In genomic region chr1:54039062-54039461, GRCm38 (mm10) we compare ENCODE assay signal across 9 mouse cellular contexts.
A peak's percentile ranks its signal among the peaks of the same experiment; 100 is the strongest.
DNase-seq lines count a peak whose midpoint lies in the region; ATAC-seq and TF ChIP-seq lines count a peak whose summit lies in the region.
"Had no signal": no experiment of that assay in that cellular context is flagged by ENCODE, and none has a peak within 500 bp of the region (broad histone marks: within the 10 kb centered on the region; RNA-seq: fewer than 3 reads in every experiment).

No protein-coding gene starts in this region.

- ATAC-seq in midbrain, postnatal 0 days (ENCODE audit: low FRiP score) = no peak

- no peaks in the 10 kb centered on the region for H3K4me1 ChIP-seq in midbrain, postnatal 0 days (ENCODE audit: insufficient read depth, low read length)
- H3K4me1 ChIP-seq: lung, embryonic 15.5 days had no signal

- no peak overlapping the region for H3K4me2 ChIP-seq in midbrain, postnatal 0 days (ENCODE audit: low read depth, low read length, poor library complexity, severe bottlenecking)
- H3K4me2 ChIP-seq: lung, embryonic 15.5 days had no signal

- no peak overlapping the region for H3K9ac ChIP-seq in midbrain, postnatal 0 days (replicated peaks; ENCODE audit: low read length, poor library complexity, severe bottlenecking)
- H3K9ac ChIP-seq: lung, embryonic 15.5 days had no signal

- H3K27ac ChIP-seq in midbrain, postnatal 0 days (ENCODE audit: low read depth, low read length) = no peak overlapping the region
- H3K27ac ChIP-seq: lung, embryonic 15.5 days had no signal

- no peaks in the 10 kb centered on the region for H3K9me3 ChIP-seq in midbrain, postnatal 0 days (ENCODE audit: low read length)
- H3K9me3 ChIP-seq: lung, embryonic 15.5 days had no signal

- WGBS in midbrain, postnatal 0 days = 49% methylated on average over 2 of the region's 2 CpGs

- peak; percentile 24 for DNase-seq in gastrocnemius, adult 18-20 months (ENCODE audit: low spot score)
- no peak for DNase-seq in gastrocnemius, postnatal 25 days
- peak; percentile 43 to 50 for DNase-seq in right cerebral cortex, adult 2 months (ENCODE audit: low spot score in 2 of 2)
- DNase-seq in right cerebral cortex, postnatal 4 days = no peak
- peak; percentile 58 for DNase-seq in embryo, embryonic 11 days
- DNase-seq in kidney, postnatal 10 days = peak; percentile 41
- DNase-seq in midbrain, postnatal 0 days (ENCODE audit: low spot score) = peak; percentile 39
- DNase-seq in natural killer cell, adult 2 months (ENCODE audit: low spot score in 2 of 2) = no peak

- no peaks in the 10 kb centered on the region for H3K27me3 ChIP-seq in midbrain, postnatal 0 days (ENCODE audit: insufficient read depth, low read length)
- H3K27me3 ChIP-seq: lung, embryonic 15.5 days had no signal

- no peak overlapping the region for H3K4me3 ChIP-seq in midbrain, postnatal 0 days (ENCODE audit: low read depth, low read length)
- H3K4me3 ChIP-seq: lung, embryonic 15.5 days had no signal

- peak; percentile 64 for TF ChIP-seq CTCF in midbrain, postnatal 0 days (IDR thresholded peaks at IDR 0.05)

- no peaks in the 10 kb centered on the region for H3K36me3 ChIP-seq in midbrain, postnatal 0 days (ENCODE audit: insufficient read depth, low read length)
- H3K36me3 ChIP-seq: lung, embryonic 15.5 days had no signal

Comparison
In these comparisons a context has a peak if more than half of its experiments do, and no peak if none do; other contexts are left out.
1. DNase-seq: peak in gastrocnemius, adult 18-20 months (single experiment), right cerebral cortex, adult 2 months (2 of 2), embryo, embryonic 11 days (single experiment), kidney, postnatal 10 days (single experiment) and midbrain, postnatal 0 days (single experiment); none in gastrocnemius, postnatal 25 days (single experiment), right cerebral cortex, postnatal 4 days (single experiment) and natural killer cell, adult 2 months (0 of 2).